Mouse (Mus musculus) left cerebral cortex, postnatal 10 days (tissue): ENCODE measurements at regions not wholly inside any gene's neighbourhood (a gene's known extent, or its start where the extent isn't known, plus 50 kb on each side); places are given as distances from the start of the nearest gene placed in this dataset.

Experiments
- DNase-seq, 2 experiments: peaks; one replicate each; pipeline ENCODE4 v3.0.0; 2021 to 2022; ENCODE audit warnings: low spot score in 2 of 2, mixed read lengths in 1 of 2; ENCODE audit errors: extremely low spot score in 1 of 2
- intact Hi-C: fragments of 180-260 bp; cut with DNase I; formaldehyde crosslinking; loops from one replicate; pipeline ENCODE4 v1.15.1; 2025

- intact Hi-C loops, result no loop called here
Measured at GRCm38 (mm10) chr1:184442701-184443100, 289.7 kb downstream of the Hlx start.

GRCm38 (mm10) chr1:184441005-184441557 is 291.3 kb downstream of the Hlx start:
- intact Hi-C loops, result no loop called here
- DNase-seq, result peak in 1 of 2 experiments; percentile 21

More at GRCm38 (mm10) chr1:184442701-184443100, 289.7 kb downstream of the Hlx start:
- no peak for DNase-seq

- intact Hi-C loops, result no loop called here
- DNase-seq, result no peak
Measured at GRCm38 (mm10) chr1:184439506-184439905, 292.9 kb downstream of the Hlx start.

GRCm38 (mm10) chr1:184436387-184436786 is 296.0 kb downstream of the Hlx start:
- no peak for DNase-seq
- intact Hi-C loops, result no loop called here

- DNase-seq, result no peak
- intact Hi-C loops, result no loop called here
Measured at GRCm38 (mm10) chr1:184428612-184429011, 303.8 kb downstream of the Hlx start.

GRCm38 (mm10) chr1:184428035-184428434 is 304.4 kb downstream of the Hlx start:
- intact Hi-C loops, result no loop called here
- no peak for DNase-seq

GRCm38 (mm10) chr1:184425694-184426093 is 306.7 kb downstream of the Hlx start:
- intact Hi-C loops, result no loop called here
- no peak for DNase-seq

- intact Hi-C loops, result no loop called here
- DNase-seq, result no peak
Measured at GRCm38 (mm10) chr1:184424035-184424434, 308.4 kb downstream of the Hlx start.

- no peak for DNase-seq
- intact Hi-C loops, result no loop called here
Measured at GRCm38 (mm10) chr1:184412596-184412995, 319.8 kb downstream of the Hlx start.

GRCm38 (mm10) chr1:184411066-184411465 is 321.4 kb downstream of the Hlx start:
- intact Hi-C loops, result no loop called here
- no peak for DNase-seq

- intact Hi-C loops, result no loop called here
- peak in 1 of 2 experiments; percentile 27 for DNase-seq
Measured at GRCm38 (mm10) chr1:184409986-184410385, 322.4 kb downstream of the Hlx start.

GRCm38 (mm10) chr1:184402985-184403384 is 329.4 kb downstream of the Hlx start:
- no peak for DNase-seq
- intact Hi-C loops, result no loop called here

- intact Hi-C loops, result loop anchor here (5.0 kb wide), 1 partner anchor 128 kb away; no protein-coding TSS in a partner anchor
- DNase-seq, result peak in 1 of 2 experiments; percentile 50
Measured at GRCm38 (mm10) chr1:184395215-184395614, 337.2 kb downstream of the Hlx start.

GRCm38 (mm10) chr1:184394559-184395194 is 337.7 kb downstream of the Hlx start:
- intact Hi-C loops, result loop anchor here (5.0 kb wide), 1 partner anchor 127 kb away; no protein-coding TSS in a partner anchor
- DNase-seq, result no peak

- DNase-seq, result no peak
- intact Hi-C loops, result no loop called here
Measured at GRCm38 (mm10) chr1:184384088-184384823, 348.2 kb downstream of the Hlx start.

GRCm38 (mm10) chr1:184378665-184379064 is 344.6 kb upstream of the 1700056E22Rik start:
- no peak for DNase-seq
- intact Hi-C loops, result no loop called here

GRCm38 (mm10) chr1:184365026-184365425 is 330.9 kb upstream of the 1700056E22Rik start:
- intact Hi-C loops, result no loop called here
- no peak for DNase-seq

- no peak for DNase-seq
- intact Hi-C loops, result no loop called here
Measured at GRCm38 (mm10) chr1:184358226-184358568, 324.1 kb upstream of the 1700056E22Rik start.

GRCm38 (mm10) chr1:184357474-184358225 is 323.5 kb upstream of the 1700056E22Rik start:
- DNase-seq, result no peak
- intact Hi-C loops, result no loop called here
